ENCODE assay signal across 14 mouse cellular contexts in genomic region chr19:25055559-25055958, GRCm38 (mm10).
"Had no signal": no experiment of that assay in that cellular context is flagged by ENCODE, and none has a peak within 500 bp of the region (broad histone marks: within the 10 kb centered on the region; RNA-seq: fewer than 3 reads in every experiment).

No protein-coding gene starts in this region.

- H3K4me3 ChIP-seq: limb, embryonic 13.5 days; midbrain, embryonic 12.5 days had no signal

- H3K36me3 ChIP-seq: limb, embryonic 13.5 days; midbrain, embryonic 12.5 days had no signal

- H3K27ac ChIP-seq: kidney, postnatal 0 days; limb, embryonic 13.5 days; midbrain, embryonic 12.5 days had no signal

- H3K27me3 ChIP-seq: limb, embryonic 13.5 days had no signal

- DNase-seq: kidney, adult 11 months; kidney, adult 9 months; kidney, postnatal 36 days; layer of hippocampus, adult 9-11 months; layer of hippocampus, postnatal 36 days; lung, adult 18-20 months; right cerebral cortex, postnatal 25 days; thymus, adult 18-20 months; thymus, postnatal 14 days had no signal

- H3K4me2 ChIP-seq: limb, embryonic 13.5 days; liver, embryonic 11.5 days; midbrain, embryonic 12.5 days had no signal

- H3K4me1 ChIP-seq: midbrain, embryonic 12.5 days had no signal

- H3K9me3 ChIP-seq: limb, embryonic 13.5 days; midbrain, embryonic 12.5 days had no signal

- ATAC-seq: midbrain, embryonic 16.5 days had no signal

- H3K9ac ChIP-seq: limb, embryonic 13.5 days; midbrain, embryonic 12.5 days had no signal
